Mouse (Mus musculus) urinary bladder, postnatal 25 days (tissue): ENCODE measurements around the gene Adcy9.
"Not testable (repeated sequence)": the region's sequence is repeated elsewhere in the genome, so short reads cannot be mapped to it uniquely, and the experiment has no call there.

Experiments used
- DNase-seq: peaks from one replicate; pipeline ENCODE4 v3.0.0; 2022; ENCODE audit warnings: low spot score

Gene Adcy9

DNA sequence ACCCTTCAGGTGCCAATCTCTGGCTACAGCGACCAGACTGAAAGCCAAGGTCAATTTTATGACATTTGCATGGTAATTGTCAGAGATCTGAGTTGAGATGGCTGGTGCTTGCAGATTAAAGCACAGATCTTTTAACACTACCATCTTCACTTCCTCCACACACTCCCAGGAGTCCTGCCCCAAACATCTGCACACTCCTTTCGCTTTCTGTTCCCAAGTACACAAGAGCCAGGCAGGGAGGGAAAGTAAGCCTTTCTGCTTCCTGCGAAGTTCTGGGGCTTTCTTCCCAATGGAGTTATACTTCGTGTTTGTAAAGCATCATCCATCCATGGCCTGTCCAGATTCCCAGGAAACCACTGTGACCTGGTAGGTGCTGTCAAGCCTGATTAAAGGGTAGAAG is 38.8 kb downstream of the Adcy9 start:
- DNase-seq, result no peak

DNA sequence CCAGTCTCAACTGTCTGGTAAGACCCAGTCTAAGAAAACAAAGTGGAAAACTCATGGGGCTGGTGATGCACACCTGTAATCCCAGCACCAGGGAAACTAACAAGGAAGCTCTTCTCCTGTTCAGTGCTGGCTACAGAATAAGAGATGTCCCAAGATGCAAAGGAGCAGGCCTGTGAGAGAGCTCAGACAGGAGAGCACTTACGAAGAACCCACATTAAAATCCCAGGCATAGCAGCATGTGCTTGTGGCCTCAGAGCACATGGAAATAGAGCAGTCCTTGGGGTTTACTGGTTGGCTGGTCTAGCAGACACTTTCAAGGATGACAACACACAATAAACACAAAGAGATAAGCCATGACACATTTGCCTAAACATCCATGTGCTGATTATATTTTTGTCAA is 41.5 kb downstream of the Adcy9 start:
- DNase-seq, result no peak

DNA sequence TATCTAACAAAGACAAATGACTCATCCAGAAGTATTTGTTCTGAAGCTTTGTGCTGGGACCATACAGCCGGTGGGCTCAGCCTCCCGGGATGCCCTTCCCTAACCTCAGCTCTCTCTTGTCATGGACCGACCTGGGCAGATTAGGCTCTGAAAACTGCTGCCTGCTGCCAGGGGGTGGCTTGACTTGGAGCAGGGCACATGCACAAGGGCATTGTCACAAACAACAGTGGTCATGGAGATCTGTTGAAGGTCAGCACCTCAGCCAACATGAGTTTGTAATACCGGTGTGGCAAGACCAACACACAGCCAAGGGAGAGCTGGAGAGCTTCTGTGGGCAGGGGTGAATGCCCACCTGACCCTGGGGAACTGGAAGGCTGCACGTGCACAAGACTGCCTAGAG is 42.7 kb downstream of the Adcy9 start:
- no peak for DNase-seq

DNA sequence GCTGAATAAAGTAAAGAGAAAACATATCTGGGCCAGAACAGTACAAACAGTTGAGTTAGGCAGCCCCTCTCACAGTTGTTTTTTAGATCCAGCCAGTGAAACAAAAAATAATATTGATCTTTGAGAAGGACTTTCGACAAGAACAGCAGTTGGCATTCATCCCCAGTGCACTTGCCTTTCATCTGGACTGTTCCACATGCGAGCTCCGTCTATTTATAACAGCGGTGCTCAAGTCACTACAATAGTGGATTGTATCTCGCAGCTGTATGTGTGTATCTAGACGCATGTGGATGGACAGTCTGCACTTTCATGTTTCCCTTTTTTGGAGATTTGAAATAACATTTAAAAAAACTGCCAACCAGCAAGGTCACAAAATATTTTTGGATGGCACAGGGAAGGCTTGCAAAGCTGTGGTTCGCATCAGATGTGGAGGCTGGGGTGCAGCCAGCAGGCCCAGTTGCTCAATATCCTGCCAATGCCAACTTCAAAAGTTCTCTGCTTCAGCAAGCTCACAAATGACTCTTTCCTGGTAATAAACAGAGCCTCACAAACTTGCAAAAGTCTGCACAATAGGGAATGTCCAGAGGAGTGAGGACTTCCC is 45.4 kb downstream of the Adcy9 start:
- DNase-seq, result no peak

DNA sequence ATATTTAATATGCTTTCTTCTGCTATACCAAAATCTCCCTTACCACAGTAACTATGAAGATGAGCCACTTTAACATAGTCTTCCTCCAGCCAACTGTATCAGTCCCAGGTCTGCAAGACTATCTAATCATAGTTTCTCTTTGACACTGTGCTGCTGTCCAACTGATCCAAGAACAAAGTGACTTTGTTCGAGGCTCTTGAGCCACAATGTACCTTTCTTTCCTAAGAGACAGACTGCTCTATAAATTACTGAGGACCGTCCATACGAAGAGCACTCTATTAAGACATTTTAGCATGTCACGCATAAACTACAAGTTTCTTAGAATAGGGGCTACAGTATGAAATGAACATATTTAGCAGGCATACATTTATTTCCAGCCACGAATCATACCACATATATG is 46.0 kb downstream of the Adcy9 start:
- DNase-seq, result no peak

DNA sequence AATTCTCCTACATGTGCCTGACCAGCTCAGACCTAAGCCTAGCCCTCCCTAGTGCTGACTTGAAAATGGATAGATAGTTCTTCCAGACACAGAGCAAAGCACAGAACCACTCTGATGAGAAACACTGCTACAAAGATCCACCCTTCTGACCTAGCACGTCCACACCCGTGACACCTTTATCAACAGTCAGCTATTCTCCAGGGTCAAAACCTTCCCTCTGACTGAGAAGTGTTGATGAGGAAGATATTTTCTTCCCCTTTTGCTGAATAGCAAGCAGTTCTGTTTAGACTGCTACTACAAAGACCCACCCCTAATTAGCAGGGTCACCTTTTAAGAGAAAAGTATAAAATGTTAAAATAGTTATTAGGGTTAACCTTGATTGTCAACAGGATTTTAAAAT is 49.3 kb downstream of the Adcy9 start:
- DNase-seq, result no peak

DNA sequence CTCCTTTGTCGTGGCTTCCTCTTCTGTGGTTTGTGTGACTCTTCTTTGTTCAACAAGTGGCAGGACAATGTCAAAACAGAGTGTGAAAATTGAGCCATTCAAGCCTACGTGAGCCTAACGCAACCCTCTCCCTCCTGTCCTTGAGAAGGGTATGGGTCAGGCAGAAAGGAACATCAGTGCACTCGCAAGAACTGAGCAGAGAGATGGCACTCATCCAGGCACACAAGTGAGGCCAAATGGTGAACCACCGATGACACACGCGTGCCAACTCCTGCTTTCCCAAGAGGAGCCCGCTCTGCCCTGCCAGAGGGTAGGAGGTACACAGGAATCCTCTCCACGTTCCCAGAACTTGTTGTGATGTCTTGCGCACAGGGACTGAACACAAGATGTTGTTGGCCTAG is 50.2 kb downstream of the Adcy9 start:
- DNase-seq, result no peak

DNA sequence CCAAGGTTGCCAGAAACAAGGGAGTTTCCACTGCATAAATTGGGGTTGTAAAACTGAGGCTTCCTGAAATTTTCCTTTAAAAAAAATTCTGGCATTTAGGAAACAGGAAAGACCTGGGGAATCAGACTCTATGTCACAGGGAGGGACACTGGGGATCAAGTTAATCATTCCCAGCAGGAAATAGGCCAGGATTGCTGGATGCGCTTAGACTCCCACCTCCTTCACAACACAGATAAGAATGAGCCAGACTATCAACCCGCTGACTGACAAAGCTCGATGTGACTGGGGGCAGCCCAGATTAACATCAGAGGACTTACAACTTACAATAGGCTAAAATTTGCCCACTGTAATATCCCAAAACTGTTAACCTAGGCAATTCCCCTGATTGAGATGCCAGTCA is 52.4 kb downstream of the Adcy9 start:
- no peak for DNase-seq

DNA sequence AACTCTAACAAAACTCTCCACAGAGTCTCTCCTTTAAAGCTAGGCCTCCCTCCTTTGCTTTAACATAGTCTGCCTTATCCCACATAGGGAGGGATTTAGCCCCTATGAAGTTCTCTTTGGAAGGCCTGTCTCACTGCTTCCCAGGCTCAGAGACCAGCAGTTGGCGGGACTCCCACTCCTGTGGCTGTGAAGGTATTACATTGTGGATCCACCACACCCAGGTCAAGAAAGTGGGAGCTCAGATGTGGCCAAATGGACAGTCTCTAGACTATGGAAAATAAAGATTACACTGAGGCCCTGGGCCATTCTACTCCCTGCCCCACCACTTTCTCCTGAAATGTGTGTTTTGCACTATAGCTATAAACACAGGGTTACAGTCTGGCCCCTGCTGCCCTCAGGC is 53.0 kb downstream of the Adcy9 start:
- DNase-seq, result no peak

DNA sequence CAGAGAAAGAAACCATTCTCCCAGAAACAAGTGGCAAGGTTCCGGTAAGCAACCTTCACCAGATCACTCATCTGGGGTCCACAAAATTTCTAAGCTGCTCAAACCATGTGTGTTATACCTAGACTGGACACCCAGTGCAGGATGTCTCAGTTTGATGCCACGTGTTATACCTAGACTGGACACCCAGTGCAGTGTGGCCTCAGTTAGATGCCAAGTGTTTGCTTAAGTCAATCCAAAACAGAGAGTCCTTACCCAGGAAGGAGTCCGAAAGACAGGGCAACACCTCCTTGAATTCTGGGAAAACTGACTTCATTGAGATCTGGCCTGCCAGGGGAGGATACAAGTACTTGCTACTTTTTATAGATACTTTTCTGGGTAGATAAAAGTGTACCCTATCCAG is 53.6 kb downstream of the Adcy9 start:
- DNase-seq, result no peak

DNA sequence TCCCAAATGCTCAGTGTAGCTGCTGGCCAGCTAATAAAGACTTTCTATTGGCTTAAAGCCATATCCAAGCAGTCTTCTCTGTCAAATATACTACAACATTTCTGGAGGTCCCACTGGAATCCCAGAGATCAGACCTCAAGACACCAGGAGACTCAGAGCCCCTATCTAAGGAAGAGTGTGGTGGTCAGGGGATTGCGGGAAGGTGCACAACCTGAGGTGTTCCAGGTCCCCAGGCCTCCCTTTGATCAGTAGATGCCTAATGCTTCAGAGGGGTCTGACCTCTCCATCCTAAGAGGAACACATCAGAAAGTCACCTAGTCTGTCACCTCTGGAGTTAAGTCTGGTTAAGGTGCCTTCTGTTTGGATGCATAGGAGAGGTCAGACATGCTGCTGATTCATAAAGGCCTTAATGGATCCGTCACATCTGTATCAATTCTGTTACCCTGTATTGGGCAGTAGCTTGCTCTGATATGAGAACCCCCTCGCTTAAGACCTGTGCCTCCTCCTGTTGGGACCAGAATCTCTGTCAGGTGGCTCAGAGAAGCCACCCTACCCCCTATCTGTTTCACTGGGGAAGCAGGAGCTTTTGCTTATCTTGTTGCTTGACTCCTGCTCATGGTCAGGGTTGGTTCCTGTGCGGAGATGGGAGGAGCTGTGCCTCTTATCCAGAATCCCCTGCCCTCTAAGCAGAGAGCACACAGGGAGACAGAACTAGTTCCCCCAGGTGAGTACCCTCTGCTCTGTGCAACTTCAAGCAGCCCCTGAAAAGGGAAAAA is 56.8 kb downstream of the Adcy9 start:
- no peak for DNase-seq

DNA sequence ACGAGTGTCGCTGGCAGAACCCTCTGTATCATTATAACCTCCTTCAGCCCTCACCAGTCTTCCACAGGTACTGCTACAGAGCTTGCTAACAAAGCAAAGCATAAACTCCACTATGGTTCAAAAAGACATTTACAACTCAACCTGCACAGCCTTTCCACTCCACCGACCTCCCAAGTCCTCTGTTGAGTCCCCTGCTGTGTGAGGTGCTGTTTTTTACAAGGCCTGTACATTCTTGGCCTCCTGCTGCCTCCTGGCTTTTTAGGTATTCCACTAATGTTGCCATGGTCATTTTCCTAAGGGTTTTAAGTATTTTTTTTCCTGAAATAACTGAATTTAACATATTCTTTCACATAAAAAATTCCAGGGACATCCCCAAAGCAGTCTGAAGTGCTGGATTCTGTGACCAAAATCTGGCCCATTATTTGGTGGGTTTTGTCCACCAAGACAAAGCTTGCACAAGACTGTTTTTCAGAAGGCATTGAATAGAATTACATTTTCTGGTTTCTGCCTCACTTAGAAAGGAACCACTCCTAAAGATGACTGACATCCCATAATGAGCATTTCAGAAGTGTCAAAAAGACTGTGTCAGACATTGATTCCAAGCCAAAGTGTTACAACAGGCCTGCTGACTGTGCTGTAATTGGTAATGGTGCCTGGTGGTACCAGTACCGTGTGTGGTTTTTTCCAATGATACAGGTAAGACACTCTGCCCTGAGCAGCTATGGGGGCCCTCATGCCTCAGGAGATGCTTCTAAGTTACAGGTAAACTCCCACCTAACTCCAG is 64.8 kb downstream of the Adcy9 start:
- DNase-seq, result no peak

DNA sequence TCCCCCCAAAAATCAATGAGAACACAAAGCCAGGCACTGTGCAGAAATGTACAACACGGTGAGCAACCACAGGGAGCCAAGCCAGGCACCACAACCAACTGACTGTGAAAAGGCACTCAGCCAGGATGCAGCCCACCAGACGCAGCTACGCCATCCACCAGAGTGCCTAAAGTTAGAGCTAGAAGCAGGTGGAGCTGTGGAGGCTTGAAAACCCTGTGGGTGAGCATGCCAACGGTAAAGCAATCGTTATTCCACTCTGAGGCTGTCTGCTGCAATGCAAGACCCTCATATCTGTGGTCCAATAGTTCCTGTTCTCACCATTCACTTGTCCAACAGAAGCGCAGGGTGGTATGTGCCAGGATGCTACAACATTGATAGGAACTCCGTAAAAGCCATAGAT is 77.7 kb downstream of the Adcy9 start:
- DNase-seq, result no peak

DNA sequence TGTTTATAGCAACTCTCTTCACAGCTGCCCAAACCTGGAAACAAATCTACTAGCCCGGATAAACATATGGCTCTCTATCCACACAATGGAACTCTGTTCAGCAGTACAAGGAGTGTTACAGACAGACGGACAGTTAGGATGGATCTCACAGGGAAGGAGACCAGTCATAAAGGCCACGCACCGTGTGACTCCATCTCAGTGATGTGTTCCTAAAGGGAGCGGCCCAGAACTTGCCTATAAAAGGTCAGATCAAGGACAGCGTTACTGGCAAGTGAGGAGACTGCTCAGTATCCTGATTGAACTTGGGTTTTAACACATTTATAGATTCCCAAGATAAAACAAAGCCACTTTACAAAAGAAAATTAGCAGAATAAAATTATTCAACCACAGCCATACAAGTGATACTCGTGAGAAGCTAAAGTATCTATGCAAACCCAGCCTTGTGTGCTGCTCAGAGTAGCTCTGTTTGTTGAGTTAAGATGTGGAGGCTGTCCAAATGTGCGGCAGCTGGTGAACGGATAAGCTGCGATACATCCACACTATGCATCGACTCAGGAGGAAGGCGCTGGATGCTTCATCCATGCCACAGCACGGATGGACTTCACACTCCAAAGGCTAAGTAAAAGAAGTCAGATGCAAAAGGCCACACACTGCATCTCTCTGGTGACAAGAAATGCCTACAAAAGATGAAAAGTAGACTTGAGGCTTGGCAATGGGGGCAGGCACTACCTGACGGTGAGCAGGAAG is 78.8 kb downstream of the Adcy9 start:
- no peak for DNase-seq

DNA sequence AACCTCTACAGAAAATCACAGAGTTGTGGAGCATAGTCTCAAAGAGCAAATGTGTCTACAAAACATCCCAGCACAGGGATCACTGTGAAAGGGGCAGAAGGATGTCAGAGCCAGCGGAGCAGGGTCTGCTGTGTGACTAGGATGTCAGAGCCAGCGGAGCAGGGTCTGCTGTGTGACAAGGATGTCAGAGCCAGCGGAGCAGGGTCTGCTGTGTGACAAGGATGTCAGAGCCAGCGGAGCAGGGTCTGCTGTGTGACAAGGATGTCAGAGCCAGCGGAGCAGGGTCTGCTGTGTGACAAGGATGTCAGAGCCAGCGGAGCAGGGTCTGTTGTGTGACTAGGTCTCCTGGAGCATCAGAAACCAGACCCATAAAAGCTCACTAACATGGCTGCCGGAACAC is 81.1 kb downstream of the Adcy9 start:
- not testable (repeated sequence) for DNase-seq

DNA sequence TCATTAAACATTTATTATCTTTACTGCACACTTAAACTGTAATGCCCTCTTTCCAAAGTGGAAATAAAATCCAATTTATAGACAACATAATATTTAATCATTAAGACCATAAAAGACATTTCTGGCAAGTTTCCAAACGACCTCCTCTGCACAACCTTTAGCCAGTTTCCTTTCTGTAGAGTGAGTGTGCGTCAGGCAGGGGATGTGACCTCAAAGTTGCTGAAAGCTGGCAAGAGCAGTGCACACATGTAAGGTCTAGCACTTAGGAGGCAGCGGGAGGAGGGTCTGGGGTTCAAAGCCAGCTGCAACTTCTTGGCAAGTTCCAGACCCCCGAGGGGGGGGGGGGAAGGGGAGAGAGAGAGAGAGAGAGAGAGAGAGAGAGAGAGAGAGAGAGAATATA is 83.0 kb downstream of the Adcy9 start:
- no peak for DNase-seq

DNA sequence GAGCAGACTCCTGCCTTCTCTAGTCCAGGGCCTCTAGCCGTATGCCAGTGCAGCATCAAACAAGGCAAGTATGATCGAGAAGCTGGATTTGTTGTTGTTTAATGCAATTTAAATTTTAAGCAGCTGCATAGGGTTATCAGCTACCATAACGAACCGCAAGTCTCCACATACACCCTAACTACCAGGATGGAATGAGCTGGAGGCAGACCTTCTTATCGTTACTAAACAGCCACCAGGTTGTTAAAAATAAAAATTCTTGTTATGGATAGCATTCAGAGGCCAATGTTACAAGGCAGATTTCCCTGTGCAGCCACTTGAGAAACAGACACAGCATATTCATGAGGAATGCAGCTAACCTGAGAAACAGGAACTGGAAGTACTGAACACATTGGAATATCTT is 86.5 kb downstream of the Adcy9 start:
- DNase-seq, result no peak

DNA sequence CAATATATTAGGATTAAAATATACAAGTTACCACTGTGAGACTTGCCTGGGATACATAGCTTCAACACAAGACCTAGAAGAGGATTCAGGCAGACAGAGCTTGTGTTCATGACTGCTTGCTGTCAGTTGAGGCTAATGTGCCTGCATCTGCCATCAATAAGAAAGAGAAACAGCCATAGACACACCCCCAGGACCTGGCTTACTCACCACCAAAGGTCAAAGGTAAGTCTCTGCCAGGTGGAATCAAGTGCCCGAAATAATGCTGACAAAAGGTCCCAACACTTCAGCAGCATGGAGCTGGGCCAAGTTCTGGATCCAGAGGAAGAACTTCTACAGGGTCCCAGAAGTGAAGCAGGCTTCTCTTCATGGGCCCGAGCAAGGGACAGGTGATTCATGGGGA is 86.9 kb downstream of the Adcy9 start:
- no peak for DNase-seq

DNA sequence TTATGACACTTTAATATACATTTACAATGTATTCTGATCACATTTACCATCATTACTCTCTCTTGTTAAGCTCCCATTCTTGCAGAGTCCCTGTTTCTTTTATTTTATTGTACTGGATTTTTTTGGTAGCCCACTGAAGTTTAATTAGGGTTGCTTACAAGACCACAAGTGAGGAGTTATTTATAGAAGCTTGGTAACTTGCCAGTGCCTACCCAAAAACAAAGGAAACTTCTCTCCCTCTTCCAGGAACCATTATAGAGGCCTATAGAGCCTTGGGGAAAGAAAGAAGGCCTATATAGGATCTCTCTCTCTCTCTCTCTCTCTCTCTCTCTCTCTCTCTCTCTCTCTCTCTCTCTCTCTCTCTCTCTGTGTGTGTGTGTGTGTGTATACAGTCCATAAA is 93.2 kb downstream of the Adcy9 start:
- DNase-seq, result no peak

DNA sequence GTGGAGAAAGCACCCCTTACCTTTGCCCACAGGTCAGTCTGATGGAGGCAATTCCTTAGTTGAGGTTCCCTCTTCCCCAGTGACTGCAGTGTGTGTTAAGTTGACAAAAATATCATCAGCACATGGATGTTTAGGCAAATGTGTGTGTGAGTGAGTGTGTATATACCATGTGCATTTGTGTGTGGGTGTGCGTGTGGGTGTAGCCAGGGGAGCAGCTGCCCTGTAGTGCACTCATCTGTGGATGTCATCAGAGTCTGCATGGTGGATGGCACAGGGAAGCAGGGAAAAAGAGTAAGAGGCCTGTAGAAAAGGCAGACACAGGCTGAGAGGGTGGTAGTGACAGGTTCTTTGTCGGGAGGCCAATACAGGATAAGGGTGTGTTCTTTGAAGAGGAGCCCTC is 94.5 kb downstream of the Adcy9 start:
- no peak for DNase-seq

DNA sequence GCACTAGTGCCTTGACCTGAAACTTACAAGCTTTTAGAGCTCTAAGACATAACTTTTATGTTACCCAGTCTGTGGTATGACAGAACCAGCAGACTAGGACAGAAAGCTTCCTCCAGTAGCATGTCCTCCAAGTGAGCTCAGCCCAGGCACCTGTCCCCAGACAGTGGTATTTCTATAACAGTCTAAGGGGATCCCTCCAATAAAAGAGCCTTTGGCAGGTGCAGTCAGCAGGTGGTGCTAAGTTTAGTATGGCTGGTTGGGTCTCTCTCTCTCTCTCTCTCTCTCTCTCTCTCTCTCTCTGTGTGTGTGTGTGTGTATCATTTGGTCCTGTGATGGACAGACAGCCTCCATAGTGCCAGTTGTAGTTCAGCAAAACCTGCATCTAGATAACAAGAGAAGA is 95.3 kb downstream of the Adcy9 start:
- DNase-seq, result no peak

DNA sequence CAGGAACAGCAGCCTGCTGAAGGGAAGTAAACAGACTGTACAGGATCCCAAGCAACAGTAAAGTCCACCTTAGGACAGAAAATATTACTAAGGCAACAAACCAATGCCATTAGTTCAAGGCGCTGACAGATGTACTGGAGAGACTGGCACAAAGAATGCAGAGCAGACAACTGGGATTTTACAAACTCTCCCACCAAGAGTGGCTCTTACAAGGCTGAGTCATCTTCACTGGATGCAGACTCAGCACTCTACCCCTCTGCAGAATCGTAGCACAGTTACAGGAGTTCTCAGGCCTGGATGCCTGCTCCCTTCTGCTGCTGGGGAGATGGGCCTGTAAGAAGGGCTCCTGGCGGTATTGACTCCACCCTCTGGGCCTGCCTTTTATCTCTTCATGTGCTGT is 99.4 kb downstream of the Adcy9 start:
- no peak for DNase-seq
